Mouse (Mus musculus) megakaryocyte-erythroid progenitor cell, adult 5-6 weeks (primary cell): ENCODE measurements around the gene Gaa. TPM values are rescaled to one million over a fixed set of nuclear protein-coding genes. Genes with fewer than 3 reads are reported as not detected.

Experiments used
- ATAC-seq: replicated peaks from 2 replicates; pipeline ENCODE4 v1.8.0; 2016; ENCODE audit warnings: mild to moderate bottlenecking, inconsistent platforms; ENCODE audit not compliant: severe bottlenecking, poor library complexity, low FRiP score, low TSS enrichment
- total RNA-seq, 2 experiments: library from RNA; stranded (forward) in 1 of 2; stranded (reverse) in 1 of 2; fragments of 200-1000, 215-1000 nt in 1 of 2; fragments of >200 nt in 1 of 2; fragmentation: Nextera tagmentation in 1 of 2; gene quantifications; 2 replicates each; pipeline ENCODE4 v1.2.3; 2014 to 2017

Gene Gaa
- total RNA-seq, 2 experiments from 2014 or later, result 33.7 to 34.2 TPM

- ATAC-seq, result peak; percentile 89
These were observed 31.9 kb downstream of the Gaa start, which contains the start of gene Eif4a3 for GRCm38 (mm10) chr11:119299391-119300245. Eif4a3 (minus strand) TSS chr11:119300089.

GRCm38 (mm10) chr11:119300246-119300935 is 32.7 kb downstream of the Gaa start:
- peak; percentile 56 for ATAC-seq

- no peak for ATAC-seq
These were observed 33.3 kb downstream of the Gaa start for GRCm38 (mm10) chr11:119300986-119301385.

DNA sequence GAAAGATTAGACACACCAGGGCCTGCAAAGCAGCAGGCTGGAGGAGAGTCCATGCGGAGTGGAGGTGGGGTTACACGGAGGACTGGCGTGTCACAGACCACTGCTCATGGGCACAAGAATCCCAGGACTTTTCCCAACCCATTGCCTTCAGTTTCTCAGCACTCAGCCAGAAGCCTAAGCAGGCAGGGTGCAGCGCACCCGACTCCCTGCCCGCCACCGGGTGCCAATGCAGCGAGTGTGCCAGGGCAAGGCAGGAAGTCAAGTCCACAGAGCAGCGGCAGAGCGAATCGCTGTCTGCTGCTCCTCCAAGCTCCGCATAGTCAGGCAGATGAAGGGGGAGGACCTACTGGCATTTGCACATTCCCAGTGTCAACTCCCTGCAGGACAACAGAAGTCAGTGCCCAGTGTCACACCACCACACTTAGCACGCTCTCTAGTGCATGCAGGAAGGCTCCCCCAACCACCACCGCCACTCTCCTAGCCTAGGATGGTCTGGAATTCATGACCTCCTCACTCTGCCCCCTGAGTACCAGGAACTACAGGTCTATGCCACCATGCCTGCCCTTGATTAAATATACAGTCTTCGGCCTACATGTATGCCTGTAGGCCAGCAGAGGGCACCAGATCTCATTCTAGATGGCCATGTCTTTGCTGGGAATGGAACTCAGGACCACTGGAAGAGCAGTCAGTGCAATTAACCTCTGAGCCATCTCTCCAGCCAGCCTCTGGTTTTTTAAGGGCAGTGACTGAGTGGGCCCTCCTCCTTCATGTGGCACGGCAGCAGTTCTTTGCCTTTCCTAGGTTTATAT is 37.4 kb downstream of the Gaa start:
- ATAC-seq, result peak; percentile 69

DNA sequence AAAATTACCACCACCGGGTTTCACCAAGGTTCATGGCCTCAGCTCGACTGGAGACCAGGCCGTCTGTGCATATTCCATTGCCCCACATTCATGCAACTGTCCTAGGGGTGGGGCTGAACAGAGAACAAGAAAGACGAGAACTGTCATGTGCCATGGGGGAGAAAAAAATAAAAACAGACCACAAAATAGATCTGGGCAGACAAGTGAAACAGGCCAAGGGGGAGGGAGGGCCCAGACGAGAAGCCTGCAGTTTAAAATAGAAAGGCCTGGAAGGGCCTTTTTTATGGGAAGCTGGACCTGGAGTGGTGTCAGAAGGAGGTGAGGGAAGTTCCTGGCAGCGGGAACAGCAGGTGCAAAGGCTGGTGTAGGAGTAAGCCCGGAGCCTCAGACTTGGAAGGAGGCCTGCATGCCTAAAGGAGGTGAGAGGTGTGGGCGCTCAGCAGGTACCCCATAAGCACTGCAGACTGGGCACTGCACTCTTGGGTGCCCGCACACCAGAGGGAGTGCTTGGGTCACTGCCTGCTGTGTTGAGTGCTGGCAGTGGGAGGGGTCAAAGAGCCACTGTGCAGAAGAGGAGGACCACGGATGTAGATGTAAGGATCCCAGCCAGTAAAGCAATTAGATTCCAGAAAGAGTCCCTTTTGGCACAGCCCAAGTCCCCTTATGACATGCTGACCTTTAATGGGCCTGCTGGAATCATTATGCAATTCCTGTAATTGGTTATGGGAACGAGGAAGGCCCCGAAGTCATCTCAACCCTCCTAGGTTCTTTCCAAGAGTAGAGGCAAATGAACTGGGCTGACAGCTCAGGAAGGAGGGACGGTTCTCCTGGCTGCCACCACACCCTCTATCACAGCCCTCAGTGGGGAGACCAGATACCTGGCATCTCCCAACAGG is 39.3 kb downstream of the Gaa start:
- no peak for ATAC-seq

GRCm38 (mm10) chr11:119307658-119307867 is 39.9 kb downstream of the Gaa start, which contains the start of gene Card14:
Card14 (plus strand) TSS chr11:119307768.
- ATAC-seq, result no peak

DNA sequence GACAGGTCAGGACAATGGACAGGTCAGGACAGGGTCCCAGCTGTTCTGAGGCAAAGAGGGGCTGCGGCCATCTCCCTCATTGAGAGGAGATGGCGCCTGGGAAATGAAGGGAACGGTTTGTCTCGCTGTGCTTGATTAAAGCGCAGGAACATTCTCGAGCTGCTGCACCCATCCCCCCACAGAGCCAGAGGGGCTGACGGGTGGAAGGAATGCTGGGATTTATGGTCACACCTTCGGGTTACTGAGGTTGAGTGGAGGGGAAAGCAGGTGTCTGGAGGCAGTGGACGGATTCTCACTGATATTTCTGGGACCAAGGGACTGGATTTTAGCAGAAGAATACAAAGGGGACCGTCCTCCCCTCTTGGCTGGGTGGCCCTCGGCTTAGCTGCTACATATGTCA is 40.2 kb downstream of the Gaa start:
- no peak for ATAC-seq

GRCm38 (mm10) chr11:119310621-119311020 is 42.9 kb downstream of the Gaa start:
- ATAC-seq, result no peak

DNA sequence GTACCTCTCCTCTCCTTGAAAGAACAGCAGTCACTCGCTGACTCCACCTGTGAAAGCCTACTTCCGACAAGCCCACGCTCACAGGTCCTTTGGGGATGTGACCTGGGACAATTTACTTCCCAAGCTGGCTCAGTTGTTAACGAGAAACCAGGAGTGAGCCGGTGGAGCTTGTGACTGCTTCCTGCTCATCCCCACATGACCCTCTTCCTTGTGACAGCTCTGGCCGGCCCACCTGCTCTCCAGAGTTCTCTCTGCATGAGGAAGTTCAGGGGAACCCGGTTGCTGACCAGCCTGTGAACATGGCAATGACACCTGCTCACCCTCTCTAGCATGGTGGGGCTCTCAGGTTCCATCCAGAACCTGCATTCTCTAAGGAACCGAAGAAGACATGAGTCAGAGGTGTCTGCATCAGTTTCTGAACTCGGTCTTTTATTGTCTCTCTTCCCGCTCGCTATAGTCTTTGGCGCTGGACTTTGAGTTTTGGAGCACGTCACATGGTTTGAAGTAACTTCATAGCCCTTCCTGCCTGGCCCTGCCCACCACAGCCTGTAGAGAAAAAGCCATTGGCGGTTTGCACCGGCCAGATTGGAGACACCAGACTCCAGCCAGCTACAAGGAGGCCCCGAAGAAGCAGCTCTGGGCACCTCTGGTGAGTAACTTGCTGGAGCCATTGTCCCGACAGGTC is 46.7 kb downstream of the Gaa start:
- ATAC-seq, result no peak

DNA sequence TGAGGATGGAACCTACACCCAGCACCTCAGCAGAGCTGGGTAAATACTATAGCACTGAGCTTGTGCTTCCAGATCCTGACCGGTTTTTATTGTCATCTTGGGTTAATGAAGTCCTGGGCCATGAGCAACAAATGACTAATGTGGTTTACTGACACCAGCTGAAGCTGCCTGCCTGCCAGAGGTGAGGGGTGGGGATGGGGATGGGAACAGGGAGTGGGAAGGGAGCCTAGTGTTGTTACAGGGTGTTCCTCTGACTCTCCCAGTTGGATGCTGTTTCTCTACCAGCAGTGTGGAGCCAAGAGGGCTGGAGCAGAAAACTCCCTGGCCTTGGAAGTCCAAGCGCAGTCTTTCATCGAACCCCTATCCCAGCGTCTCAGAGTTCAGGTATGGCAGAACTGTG is 49.0 kb downstream of the Gaa start:
- ATAC-seq, result no peak

- no peak for ATAC-seq
These were observed 54.8 kb downstream of the Gaa start for GRCm38 (mm10) chr11:119322521-119322920.

DNA sequence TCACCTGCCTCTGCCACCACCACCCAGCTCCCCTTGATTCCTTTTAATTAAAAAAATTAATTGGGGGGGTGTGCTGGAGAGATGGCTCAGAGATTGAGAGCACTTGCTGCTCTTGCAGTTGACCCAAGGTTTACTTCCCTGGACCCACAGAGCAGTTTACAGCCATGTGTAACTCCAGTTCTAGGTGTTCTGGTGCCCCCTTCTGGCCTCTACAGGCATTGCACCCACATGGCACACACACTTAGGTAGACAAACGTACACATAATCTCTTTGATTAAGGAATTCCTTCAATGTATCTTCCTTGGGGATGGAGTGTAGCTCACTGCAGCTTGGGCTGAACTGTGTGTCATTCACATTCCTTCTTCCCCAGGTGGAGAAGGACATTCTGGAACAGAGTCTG is 57.4 kb downstream of the Gaa start:
- no peak for ATAC-seq

DNA sequence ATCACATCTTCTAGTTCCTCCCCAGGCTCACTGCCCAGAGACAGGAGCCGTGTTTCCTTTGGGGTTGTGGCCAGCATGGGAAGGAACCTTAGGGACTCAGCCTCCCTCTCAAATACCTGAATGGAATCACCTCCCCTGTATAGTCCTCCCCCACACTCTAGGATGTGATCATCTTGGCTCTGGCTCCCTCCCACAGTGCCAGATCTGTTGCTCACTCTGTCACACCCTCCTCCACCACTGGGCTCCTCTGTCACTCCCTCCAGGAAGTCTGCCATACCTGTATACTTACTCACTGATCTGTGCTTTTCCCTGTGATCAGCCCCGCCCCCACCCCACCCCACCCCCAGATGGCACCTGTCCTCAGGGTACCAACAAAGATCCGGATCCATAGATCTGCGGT is 62.9 kb downstream of the Gaa start:
- ATAC-seq, result no peak

DNA sequence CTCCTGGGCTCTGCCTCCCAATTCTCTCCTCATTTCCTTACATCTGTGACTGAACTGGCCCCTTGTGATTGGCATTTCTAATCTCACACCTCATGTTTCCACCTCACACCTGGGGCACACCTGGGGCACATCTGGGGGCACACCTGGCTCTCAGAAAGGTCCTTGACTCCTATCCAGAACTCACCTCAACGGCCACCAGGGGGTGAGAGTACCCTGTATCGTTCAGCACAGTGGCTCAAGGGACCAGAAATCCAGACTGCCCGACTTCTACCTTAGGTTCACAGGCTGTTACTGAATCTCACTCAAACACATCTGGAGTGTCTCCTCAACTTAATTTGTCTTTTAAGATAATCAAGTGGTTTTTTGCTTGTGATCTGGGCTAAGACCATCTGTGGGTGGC is 64.3 kb downstream of the Gaa start:
- ATAC-seq, result no peak

Other genes starting within 250 kb of the Gaa start
- 9.7 and 10.4 TPM in 2 replicates for gene Cbx2, start 244.9 kb upstream of the Gaa start, total RNA-seq (2014; fragmentation: Nextera tagmentation)
- 6.2 and 6.4 TPM in 2 replicates for gene Cbx2, start 244.9 kb upstream of the Gaa start, total RNA-seq (2017)
- gene Cbx8, start 226.9 kb upstream of the Gaa start, total RNA-seq (2014; fragmentation: Nextera tagmentation), result 1.3 and 2.2 TPM in 2 replicates
- 0.70 and 1.2 TPM in 2 replicates for gene Cbx8, start 226.9 kb upstream of the Gaa start, total RNA-seq (2017)
- gene Cbx4, start 181.7 kb upstream of the Gaa start, total RNA-seq (2014; fragmentation: Nextera tagmentation), result 5.2 and 5.4 TPM in 2 replicates
- gene Cbx4, start 181.7 kb upstream of the Gaa start, total RNA-seq (2017), result 3.9 and 11.6 TPM in 2 replicates
- 0.35 and 1.2 TPM in 2 replicates for gene Tbc1d16, start 39.4 kb upstream of the Gaa start, total RNA-seq (2014; fragmentation: Nextera tagmentation)
- 0.61 and 2.0 TPM in 2 replicates for gene Tbc1d16, start 39.4 kb upstream of the Gaa start, total RNA-seq (2017)
- 6.4 and 8.6 TPM in 2 replicates for gene Ccdc40, start 39.3 kb upstream of the Gaa start, total RNA-seq (2014; fragmentation: Nextera tagmentation)
- gene Ccdc40, start 39.3 kb upstream of the Gaa start, total RNA-seq (2017), result 4.3 and 13.1 TPM in 2 replicates
- gene Eif4a3, start 32.2 kb downstream of the Gaa start, total RNA-seq (2014; fragmentation: Nextera tagmentation), result 294 and 360 TPM in 2 replicates
- gene Eif4a3, start 32.2 kb downstream of the Gaa start, total RNA-seq (2017), result 206 and 229 TPM in 2 replicates
- gene Card14, start 39.9 kb downstream of the Gaa start, total RNA-seq (2014; fragmentation: Nextera tagmentation), result not detected in 2 replicates
- not detected in 2 replicates for gene Card14, start 39.9 kb downstream of the Gaa start, total RNA-seq (2017)
- gene Sgsh, start 87.6 kb downstream of the Gaa start, total RNA-seq (2014; fragmentation: Nextera tagmentation), result 6.3 and 11.9 TPM in 2 replicates
- gene Sgsh, start 87.6 kb downstream of the Gaa start, total RNA-seq (2017), result 3.6 and 5.1 TPM in 2 replicates
- 1.7 and 4.4 TPM in 2 replicates for gene Slc26a11, start 87.7 kb downstream of the Gaa start, total RNA-seq (2014; fragmentation: Nextera tagmentation)
- 0.65 and 1.5 TPM in 2 replicates for gene Slc26a11, start 87.7 kb downstream of the Gaa start, total RNA-seq (2017)
- 87.9 and 107 TPM in 2 replicates for gene Rnf213, start 125.2 kb downstream of the Gaa start, total RNA-seq (2014; fragmentation: Nextera tagmentation)
- gene Rnf213, start 125.2 kb downstream of the Gaa start, total RNA-seq (2017), result 69.3 and 77.1 TPM in 2 replicates
- gene Endov, start 223.5 kb downstream of the Gaa start, total RNA-seq (2014; fragmentation: Nextera tagmentation), result 10.5 and 14.2 TPM in 2 replicates
- 19.8 and 20.0 TPM in 2 replicates for gene Endov, start 223.5 kb downstream of the Gaa start, total RNA-seq (2017)